Mouse (Mus musculus) erythroblast, adult 5-6 weeks (primary cell): ENCODE results near the gene Tmem178. TPM values are rescaled to one million over a fixed set of nuclear protein-coding genes. Genes with fewer than 3 reads are reported as not detected.

Experiments used
- ATAC-seq: replicated peaks from 2 replicates; pipeline ENCODE4 v1.8.0; 2016; ENCODE audit warnings: moderate number of reproducible peaks, mild to moderate bottlenecking, moderate TSS enrichment, inconsistent platforms; ENCODE audit not compliant: poor library complexity, low FRiP score, severe bottlenecking
- total RNA-seq, 2 experiments: library from RNA; stranded (forward) in 1 of 2; stranded (reverse) in 1 of 2; fragments of 150-400 nt in 1 of 2; fragments of 200-764, 138-1000 nt in 1 of 2; gene quantifications; 2 replicates each; pipeline versions ENCODE4 v1.2.3 to v1.2.4; 2015 to 2017; ENCODE audit warnings: low replicate concordance in 2 of 2

Tmem178 gene
- total RNA-seq, 2 experiments from 2014 or later: not detected

DNA sequence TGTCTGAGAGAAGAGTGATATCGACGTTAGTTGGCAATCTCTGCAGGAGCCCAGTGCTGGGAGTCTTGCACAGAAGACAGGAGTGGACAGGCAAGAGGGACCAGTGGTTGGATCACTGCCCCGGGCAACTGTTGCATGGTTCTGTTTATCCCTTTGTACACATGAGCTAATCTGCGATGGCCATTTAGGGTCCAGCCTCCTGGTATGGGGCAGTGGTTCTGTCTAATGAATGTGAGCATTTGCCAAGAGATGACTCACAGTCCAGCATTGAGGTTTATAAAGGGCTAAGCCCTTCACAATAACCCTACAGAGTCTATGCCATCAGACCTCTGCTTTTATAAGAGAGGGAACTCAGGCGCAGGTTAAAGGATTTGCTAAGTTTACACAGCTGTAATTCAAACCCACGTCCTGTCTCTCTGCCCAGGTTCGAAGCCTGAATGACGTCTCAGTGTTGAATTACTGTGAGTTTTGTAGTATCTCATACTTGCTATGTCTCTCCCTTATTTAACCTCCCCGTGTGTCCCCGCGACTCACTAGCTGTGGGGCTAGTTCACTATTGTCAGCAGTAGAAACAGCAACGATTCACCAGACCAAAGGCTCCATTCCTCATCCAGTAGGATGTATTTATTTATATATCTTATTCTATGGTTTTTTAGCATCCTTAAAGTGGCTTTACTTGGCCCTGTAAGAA lies 37.4 kb downstream of the Tmem178 start:
- ATAC-seq: no peak

GRCm38 (mm10) chr17:80982412-80982787 lies 38.0 kb downstream of the Tmem178 start:
- no peak for ATAC-seq

- ATAC-seq: no peak
Observed at GRCm38 (mm10) chr17:80982976-80983375, 38.5 kb downstream of the Tmem178 start.

DNA sequence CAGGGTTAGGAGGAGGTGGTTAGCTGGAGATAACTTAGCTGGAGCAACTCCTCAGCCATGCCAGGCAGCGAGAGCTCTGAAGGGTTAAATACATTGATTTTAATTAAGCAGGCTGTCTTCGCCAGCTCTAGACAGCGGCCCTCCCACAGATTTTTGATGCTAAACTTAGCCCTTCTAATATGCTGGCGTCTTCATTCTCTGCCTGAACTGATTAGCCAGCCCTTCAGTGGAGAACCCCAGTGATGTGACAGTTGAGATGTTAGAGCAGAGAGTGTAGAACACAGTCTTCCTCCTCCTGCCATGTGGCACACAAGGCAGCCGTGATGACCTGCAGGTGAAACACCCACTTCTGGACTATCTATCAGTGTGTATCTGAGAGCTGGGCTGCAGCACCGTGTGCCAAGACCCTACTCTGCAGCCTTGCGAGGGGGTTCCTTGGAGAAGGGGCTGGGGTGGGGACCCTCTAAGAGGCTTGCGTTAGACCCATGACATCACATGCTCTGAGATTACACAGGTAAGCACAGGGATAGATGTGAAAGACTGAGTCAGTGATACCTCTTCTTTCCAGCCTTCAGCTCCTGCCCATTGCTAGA lies 47.2 kb downstream of the Tmem178 start:
- ATAC-seq: no peak

DNA sequence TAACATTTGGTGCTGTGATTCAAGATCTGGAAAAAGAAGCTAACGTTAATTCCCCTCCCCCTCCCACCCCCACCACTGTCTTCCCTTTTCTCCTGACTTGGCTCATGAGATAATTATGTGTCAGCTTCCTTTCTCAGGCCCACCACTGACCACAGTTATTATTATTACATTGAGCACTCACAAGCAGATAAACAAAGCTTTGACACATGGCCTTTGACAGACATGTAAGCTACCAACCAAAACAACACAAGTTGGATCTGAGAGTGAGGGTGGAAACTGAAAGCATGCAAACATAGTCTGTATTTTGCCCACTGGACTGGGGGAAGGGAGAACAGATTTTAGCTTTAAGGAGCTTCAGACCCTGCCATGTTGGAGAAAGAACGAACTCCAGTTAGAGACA lies 52.8 kb downstream of the Tmem178 start:
- no peak for ATAC-seq

- ATAC-seq: no peak
Observed at GRCm38 (mm10) chr17:80998958-80999357, 54.5 kb downstream of the Tmem178 start.

DNA sequence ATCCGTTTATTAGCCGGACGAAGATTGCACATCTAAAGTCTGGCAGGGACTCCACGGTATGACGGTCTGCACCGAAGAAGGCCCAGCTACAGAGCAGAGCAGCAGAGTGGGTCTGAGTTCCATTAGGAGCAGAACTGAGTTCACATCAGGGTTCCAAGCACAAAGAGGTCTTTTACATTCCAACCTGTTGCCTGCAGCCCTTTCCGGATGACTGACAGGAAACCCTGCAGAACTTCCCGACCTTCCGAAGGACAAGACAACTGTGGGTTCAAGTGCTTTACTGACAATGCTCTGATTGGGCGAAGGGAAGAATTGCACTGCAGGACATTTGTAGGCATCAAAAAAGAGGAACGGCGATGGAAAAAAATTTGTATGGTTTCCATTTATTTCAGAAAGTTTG lies 56.6 kb downstream of the Tmem178 start:
- ATAC-seq: no peak

DNA sequence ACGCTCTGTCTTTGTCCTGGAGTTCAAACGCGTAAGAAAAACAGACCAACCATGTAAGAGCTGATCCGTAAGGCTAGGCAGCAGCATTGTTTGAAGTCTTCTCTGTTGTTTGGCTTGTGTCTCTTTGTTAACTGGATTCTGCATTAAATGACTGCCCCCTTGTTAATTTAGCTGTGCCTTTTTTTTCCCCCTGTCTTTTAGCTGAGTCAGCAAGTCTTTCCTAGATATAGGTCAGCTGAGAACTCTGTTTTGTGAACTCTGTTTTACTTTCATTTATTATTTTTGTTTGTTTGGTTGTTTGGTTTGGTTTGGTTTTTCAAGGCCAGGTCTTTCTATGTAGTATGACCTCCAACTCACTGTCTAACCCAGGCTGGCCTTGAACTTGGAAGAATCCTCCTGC lies 57.2 kb downstream of the Tmem178 start:
- no peak for ATAC-seq

- ATAC-seq: no peak
Observed at GRCm38 (mm10) chr17:81002130-81002529, 57.7 kb downstream of the Tmem178 start.

GRCm38 (mm10) chr17:81004454-81004853 lies 60.0 kb downstream of the Tmem178 start:
- no peak for ATAC-seq

DNA sequence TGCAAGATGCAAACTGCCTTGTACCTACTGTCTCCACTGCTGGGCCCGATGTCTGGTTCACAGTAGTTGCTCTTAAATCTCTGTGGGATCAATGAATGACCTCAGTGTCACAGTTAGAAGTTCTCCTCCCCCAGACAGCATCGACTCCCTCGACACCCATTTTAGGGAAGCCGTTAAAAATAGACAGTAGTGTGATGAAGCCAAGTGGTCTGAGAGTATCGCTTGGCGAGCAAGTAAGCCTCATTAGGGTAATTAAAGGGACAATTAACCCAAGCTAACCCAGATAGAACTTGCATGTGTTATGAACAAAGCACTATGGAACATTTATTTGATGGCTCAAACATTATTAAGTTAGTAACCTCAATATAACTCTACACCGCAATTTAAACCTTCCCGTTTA lies 60.9 kb downstream of the Tmem178 start:
- ATAC-seq: no peak

DNA sequence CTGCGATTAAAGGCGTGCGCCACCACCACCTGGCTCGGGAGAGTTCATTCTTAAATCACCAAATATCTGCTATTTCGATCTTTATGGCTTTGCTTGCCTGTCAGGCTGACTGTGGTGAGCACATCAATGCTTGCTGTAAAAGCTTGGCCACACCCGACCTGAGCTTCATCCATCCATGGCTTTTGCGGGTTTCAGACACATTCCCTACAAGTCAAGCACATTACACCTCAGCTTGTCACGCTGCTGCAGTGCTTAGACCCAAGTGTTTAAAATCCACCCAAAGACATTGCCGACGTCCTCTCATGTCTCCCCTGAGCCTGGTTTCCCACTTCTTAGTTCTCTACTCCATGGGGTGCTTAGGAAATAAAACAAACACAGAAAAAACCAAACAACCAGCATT lies 64.7 kb downstream of the Tmem178 start:
- ATAC-seq: no peak

DNA sequence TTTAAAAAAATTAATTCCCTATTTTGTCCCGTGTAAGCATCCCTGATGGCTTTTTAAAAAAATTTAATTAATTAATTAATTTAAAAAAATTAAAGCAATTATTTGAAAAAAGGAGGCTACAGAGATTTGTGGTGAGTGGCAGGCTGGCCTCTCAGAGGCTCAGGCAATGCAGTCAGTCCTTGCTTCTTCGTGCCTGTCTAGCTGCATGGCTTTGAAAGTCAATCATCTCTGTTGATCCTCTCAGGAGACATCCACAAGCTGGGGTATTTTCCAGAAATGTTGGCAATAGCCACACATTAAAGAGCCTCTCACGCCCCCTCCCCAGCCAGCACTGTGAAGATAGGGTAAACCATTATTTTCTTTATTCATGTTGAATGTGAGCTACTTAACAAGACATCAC lies 65.8 kb downstream of the Tmem178 start:
- no peak for ATAC-seq

- no peak for ATAC-seq
Observed at GRCm38 (mm10) chr17:81010844-81011685, 66.6 kb downstream of the Tmem178 start.

- no peak for ATAC-seq
Observed at GRCm38 (mm10) chr17:81015814-81016447, 71.5 kb downstream of the Tmem178 start.

DNA sequence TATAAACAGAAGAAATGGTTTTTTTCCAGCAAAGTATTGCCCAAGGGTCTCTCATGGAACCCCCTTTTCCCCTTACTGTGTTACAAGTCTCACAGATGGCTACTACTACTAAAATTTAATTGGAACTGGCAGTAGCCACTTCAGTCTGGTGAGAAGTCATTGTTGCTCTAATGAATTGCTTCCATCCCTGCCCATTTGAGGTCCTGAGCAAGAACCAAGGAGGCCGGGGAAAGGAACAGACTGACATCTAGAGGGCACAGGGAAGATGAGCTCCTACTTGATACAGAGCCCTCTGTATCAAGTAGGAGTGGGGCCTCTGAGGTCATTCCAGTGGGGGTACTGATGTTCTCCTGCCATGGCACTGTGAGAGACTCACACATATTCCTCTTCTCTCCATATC lies 72.7 kb downstream of the Tmem178 start:
- no peak for ATAC-seq

DNA sequence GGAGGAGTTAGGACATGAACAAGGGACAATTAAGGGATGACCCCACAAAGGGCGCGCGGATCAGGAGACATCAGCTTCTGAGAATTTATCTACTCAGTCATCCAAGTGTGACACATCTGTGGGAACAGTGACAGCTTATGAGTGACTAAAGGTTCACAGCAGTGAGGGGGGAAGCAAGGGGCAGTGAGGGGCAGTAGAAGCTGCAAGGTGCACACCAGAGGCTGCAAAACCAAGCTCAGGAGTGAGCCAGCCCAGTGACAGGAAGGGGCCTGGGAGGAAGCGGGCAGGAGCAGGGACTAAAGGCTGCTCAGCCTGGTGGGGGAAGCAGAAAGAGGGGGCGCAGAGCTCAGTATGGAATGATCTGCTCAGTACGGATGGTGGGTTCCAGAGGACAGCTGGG lies 82.9 kb downstream of the Tmem178 start:
- ATAC-seq: no peak

DNA sequence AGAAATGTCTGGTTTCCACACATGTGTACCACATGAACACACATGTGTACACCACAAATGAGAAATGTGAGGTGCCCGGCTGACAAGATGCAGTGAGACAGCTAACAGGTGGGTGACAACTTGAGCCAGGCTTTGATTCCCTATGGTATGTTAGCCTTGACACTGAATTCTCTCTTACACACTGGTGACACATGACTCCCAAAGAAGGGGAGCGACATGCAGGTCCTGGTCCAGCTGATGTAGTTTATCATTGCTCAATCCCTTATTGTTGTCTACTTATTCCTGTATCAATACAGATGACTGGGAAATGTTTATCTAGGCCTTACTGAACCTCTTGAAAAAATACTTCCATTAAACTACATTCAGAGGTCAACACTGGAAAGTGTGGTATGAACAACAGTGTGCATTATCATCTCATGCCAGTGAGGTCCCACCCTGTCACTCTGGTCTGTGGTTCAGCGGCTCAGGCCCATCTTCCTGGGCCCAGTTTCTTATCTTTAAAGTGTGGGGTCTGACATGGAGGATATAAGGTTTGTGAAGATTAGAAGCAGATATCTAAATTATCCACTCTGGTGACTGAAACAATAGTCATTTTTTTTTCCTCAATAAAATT lies 87.5 kb downstream of the Tmem178 start:
- ATAC-seq: peak; percentile 70

DNA sequence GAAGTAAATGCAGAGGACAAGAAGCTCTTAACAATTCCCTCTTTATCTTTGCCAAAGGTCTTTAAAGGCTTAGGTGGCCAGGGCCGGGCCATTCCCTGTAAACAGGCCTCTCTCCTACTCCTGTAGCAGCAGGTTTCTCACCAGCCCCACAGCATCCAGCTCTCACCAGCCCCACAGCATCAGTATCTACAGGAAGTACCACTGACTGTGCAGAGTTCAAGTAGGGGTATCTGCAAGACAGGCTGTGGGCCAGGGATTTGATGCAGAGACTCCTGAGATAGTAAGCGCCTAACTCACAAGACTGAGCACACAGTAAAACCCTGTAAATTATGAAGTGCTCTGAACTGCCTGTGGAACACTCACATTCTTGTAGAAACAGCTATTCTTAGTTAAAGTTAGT lies 88.5 kb downstream of the Tmem178 start:
- ATAC-seq: no peak

- no peak for ATAC-seq
Observed at GRCm38 (mm10) chr17:81035354-81035753, 90.9 kb downstream of the Tmem178 start.
